Mouse (Mus musculus) Patski (cell line): ENCODE measurements around the gene Rnf187. TPM values are rescaled to one million over a fixed set of nuclear protein-coding genes. Genes with fewer than 3 reads are reported as not detected.
A peak's percentile ranks its signal among the peaks of the same experiment; 100 is the strongest.

Source experiments
- ATAC-seq: fragments of 100-300 bp; one replicate; pipeline ENCODE4 v1.8.0; 2021
- CTCF ChIA-PET: fragments of 350-600 bp; sonication (Branson Sonifier 250); formaldehyde crosslinking; loops from one replicate; lab custom pipeline; 2022; ENCODE audit warnings: inconsistent platforms; lab: Charles Lee
- POLR2A ChIA-PET: fragments of 350-600 bp; sonication (Branson Sonifier 250); formaldehyde crosslinking; loops from one replicate; lab custom pipeline; 2022; ENCODE audit warnings: antibody characterized with exemption, inconsistent platforms; lab: Charles Lee
- DNase-seq: peaks from one replicate; pipeline ENCODE4 v3.0.0-alpha.2; 2011; ENCODE audit warnings: low read depth, low spot score
- H3K27me3 ChIP-seq: fragments of 371-371 bp; one replicate; pipeline ENCODE4 v1.5.1; 2021
- CTCF ChIP-seq: fragments of 100-300 bp; IDR thresholded peaks from one replicate; pipeline ENCODE4 v1.5.1; 2021
- in situ Hi-C: fragments of 300-500 bp; cut with MboI; formaldehyde crosslinking; loops from 3 replicates; pipeline ENCODE4 v1.11.1; 2018; ENCODE audit warnings: low pct_unique_long_range_greater_than_20kb, mixed read lengths
- polyA plus RNA-seq: library from polyadenylated mRNA; unstranded; gene quantifications from one replicate; pipeline ENCODE4 v1.2.3, GENCODE M21; 2021

Gene Rnf187
- polyA plus RNA-seq, 1 experiment from 2014 or later, result 252 TPM

GRCm38 (mm10) chr11:58948542-58949479 lies 10.1 kb upstream of the Rnf187 start, which contains the start of gene Hist3h2ba:
Gene Hist3h2ba (plus strand): TSS chr11:58948920.
- peaks cover 3% of the 10 kb centered on the region for H3K27me3 ChIP-seq
- DNase-seq, result peak; percentile 79
- CTCF ChIA-PET, result interaction anchor here (0.9 to 1.5 kb wide), 4 partner anchors 9 to 34 kb away, joined by 3 to 5 read pairs (median 4); partner anchors contain the start of gene Rnf187
- POLR2A ChIA-PET, result interaction anchor here (1.3 to 2.0 kb wide), 2 partner anchors 11 to 21 kb away, joined by 3 to 16 read pairs; partner anchors contain the start of gene Rnf187
- in situ Hi-C loops, result no loop called here
- TF ChIP-seq CTCF, result no peak
- ATAC-seq, result peak; percentile 90

- in situ Hi-C loops, result no loop called here
- ChIA-PET POLR2A (interaction anchor here (2.0 kb wide), 1 partner anchor 10 kb away, joined by 16 read pairs; the partner anchor contains the start of gene Rnf187), CTCF (interaction anchor here (0.9 to 1.5 kb wide), 4 partner anchors 9 to 38 kb away, joined by 3 to 5 read pairs (median 4); partner anchors contain the start of gene Rnf187)
- no peak for TF ChIP-seq CTCF
- ATAC-seq, result peak; percentile 16
- DNase-seq, result no peak
- H3K27me3 ChIP-seq, result peaks cover 8% of the 10 kb centered on the region
Measured at GRCm38 (mm10) chr11:58947798-58948528, 9.2 kb upstream of the Rnf187 start.

GRCm38 (mm10) chr11:58947306-58947705 lies 8.6 kb upstream of the Rnf187 start:
- DNase-seq, result no peak
- ChIA-PET CTCF (interaction anchor here (0.9 kb wide), 1 partner anchor 38 kb away, joined by 3 read pairs; no protein-coding TSS in a partner anchor), POLR2A (interaction anchor here (2.0 kb wide), 1 partner anchor 9 kb away, joined by 16 read pairs; the partner anchor contains the start of gene Rnf187)
- no peak for TF ChIP-seq CTCF
- ATAC-seq, result no peak
- peaks cover 10% of the 10 kb centered on the region for H3K27me3 ChIP-seq
- in situ Hi-C loops, result no loop called here

- in situ Hi-C loops, result no loop called here
- POLR2A ChIA-PET, result no interaction called here
- TF ChIP-seq CTCF, result no peak
- no peak for DNase-seq
- CTCF ChIA-PET, result interaction anchor here (0.8 to 1.3 kb wide), 2 partner anchors 10 to 24 kb away, joined by 3 read pairs; no protein-coding TSS in a partner anchor
- ATAC-seq, result no peak
- peaks cover 16% of the 10 kb centered on the region for H3K27me3 ChIP-seq
Measured at GRCm38 (mm10) chr11:58944136-58944535, 5.4 kb upstream of the Rnf187 start.

- no peak for ATAC-seq
- TF ChIP-seq CTCF, result no peak
- peaks cover 13% of the 10 kb centered on the region for H3K27me3 ChIP-seq
- in situ Hi-C loops, result no loop called here
- ChIA-PET CTCF (interaction anchor here (1.7 to 2.1 kb wide), 2 partner anchors 9 to 11 kb away, joined by 5 read pairs; partner anchors contain the start of gene Hist3h2ba), POLR2A (interaction anchor here (3.0 kb wide), 1 partner anchor 9 kb away, joined by 16 read pairs; the partner anchor contains the start of gene Hist3h2ba)
- no peak for DNase-seq
Measured at GRCm38 (mm10) chr11:58939088-58939439, 348 bp upstream of the Rnf187 start.

GRCm38 (mm10) chr11:58937909-58938308 lies 807 bp downstream of the Rnf187 start:
- ChIA-PET POLR2A (interaction anchor here (3.0 kb wide), 1 partner anchor 10 kb away, joined by 16 read pairs; the partner anchor contains the start of gene Hist3h2ba), CTCF (no interaction called here)
- H3K27me3 ChIP-seq, result peaks cover 7% of the 10 kb centered on the region
- ATAC-seq (no peak), DNase-seq (no peak)
- TF ChIP-seq CTCF, result no peak
- in situ Hi-C loops, result no loop called here

- in situ Hi-C loops, result no loop called here
- ATAC-seq, result no peak
- ChIA-PET POLR2A (interaction anchor here (1.1 kb wide), 1 partner anchor 27 kb away, joined by 3 read pairs; no protein-coding TSS in a partner anchor), CTCF (interaction anchor here (0.8 to 7.5 kb wide), 4 partner anchors 9 to 50 kb away, joined by 3 to 64 read pairs (median 4); partner anchors contain the start of gene Btnl10)
- TF ChIP-seq CTCF, result no peak
- H3K27me3 ChIP-seq, result no peaks in the 10 kb centered on the region
- DNase-seq, result no peak
Measured at GRCm38 (mm10) chr11:58931576-58931975, 7.1 kb downstream of the Rnf187 start.

- H3K27me3 ChIP-seq, result no peaks in the 10 kb centered on the region
- ATAC-seq (no peak), DNase-seq (no peak)
- ChIA-PET CTCF (interaction anchor here (1.4 to 7.5 kb wide), 3 partner anchors 10 to 51 kb away, joined by 4 to 64 read pairs (median 4); partner anchors contain the start of gene Btnl10), POLR2A (no interaction called here)
- in situ Hi-C loops, result no loop called here
- no peak for TF ChIP-seq CTCF
Measured at GRCm38 (mm10) chr11:58930254-58930653, 8.5 kb downstream of the Rnf187 start.

GRCm38 (mm10) chr11:58929641-58930040 lies 9.1 kb downstream of the Rnf187 start:
- in situ Hi-C loops, result no loop called here
- ATAC-seq (no peak), DNase-seq (no peak)
- ChIA-PET POLR2A (interaction anchor here (1.2 kb wide), 1 partner anchor 15 kb away, joined by 4 read pairs; no protein-coding TSS in a partner anchor), CTCF (interaction anchor here (7.5 kb wide), 1 partner anchor 13 kb away, joined by 64 read pairs; the partner anchor contains the start of gene Btnl10)
- H3K27me3 ChIP-seq, result no peaks in the 10 kb centered on the region
- TF ChIP-seq CTCF, result no peak
